Mouse (Mus musculus): ENCODE measurements around the gene Rpain. TPM values are rescaled to one million over a fixed set of nuclear protein-coding genes. Genes with fewer than 3 reads are reported as not detected.

Gene Rpain
- 10 to 100 TPM; 24.9 to 31.5 TPM for total RNA-seq (2021)
- long read RNA-seq, experiment 1, transcript Rpain-201 (7 exons, 1,100 nt) = major isoform, 30 of 46 reads
- long read RNA-seq, experiment 1, partial matches to known transcripts = 0 of 46 reads
- long read RNA-seq, experiment 1, other reads (novel, unspliced or antisense) = 13 of 46 reads
- long read RNA-seq, experiment 2, transcript Rpain-201 (7 exons, 1,100 nt) = major isoform, 7 of 19 reads
- long read RNA-seq, experiment 2, partial matches to known transcripts = 0 of 19 reads
- long read RNA-seq, experiment 2, other reads (novel, unspliced or antisense) = 8 of 19 reads

DNA sequence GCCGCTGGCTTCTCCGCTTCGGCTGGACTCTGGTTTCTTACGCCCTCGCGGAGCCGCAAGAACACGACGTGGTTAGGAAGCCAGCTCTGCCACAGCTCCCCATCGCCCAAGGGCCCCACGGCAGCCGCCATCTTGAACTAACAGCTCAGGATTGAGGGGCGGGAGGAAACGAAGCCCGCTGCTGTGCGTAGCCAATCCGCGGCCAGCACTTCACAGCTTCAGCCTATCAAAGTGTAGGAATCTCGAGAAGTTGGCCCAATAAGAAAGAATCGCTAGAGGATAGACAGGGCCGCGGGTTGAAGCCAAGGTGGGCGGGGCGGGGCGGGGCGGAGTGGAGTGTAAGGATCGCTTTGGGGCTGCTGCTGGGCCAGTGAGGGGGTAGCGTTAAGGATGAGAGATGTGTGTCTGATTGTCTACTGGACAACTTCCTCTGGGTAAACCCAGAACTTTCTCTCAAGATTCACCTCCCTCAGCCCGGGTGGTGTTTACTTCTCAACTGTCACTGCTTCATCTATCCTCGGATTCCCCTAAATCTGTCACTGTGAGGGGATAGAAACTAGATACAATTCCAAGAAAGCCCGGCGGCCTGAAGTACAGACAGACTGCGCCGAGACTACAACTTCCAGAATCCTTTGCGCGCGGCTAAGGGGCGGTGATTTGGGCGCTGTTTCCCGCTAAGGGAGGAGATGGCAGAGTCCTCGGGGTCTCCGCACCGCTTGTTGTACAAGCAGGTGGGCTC is at the start of gene Rpain, which contains the start of gene Nup88:
TSS of gene Rpain (plus strand) at position 393 of the 739 bp plus-strand sequence.
TSS of gene Nup88 (minus strand) at position 153 of the 739 bp plus-strand sequence.
- DNase-seq = peak; percentile 93

DNA sequence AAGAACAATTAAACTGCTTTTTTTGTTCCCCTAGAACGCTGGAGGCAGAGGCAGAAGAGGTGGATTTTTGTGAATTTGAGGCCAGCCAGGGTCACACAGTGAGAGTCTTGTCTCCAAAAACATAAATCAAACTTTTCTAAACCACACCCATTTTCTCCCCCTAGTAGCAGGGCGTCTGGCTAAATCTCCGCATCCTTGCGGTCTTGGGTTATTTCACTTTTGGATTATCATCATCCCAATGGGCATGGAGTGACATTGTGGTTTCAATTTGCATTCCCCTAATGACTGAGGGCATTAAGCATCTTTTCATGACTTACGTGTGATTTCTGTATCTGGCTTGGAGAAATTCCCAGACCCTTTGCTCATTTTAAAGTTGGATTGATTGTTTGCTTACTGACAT is 38.6 kb upstream of the Rpain start:
- DNase-seq = no peak

DNA sequence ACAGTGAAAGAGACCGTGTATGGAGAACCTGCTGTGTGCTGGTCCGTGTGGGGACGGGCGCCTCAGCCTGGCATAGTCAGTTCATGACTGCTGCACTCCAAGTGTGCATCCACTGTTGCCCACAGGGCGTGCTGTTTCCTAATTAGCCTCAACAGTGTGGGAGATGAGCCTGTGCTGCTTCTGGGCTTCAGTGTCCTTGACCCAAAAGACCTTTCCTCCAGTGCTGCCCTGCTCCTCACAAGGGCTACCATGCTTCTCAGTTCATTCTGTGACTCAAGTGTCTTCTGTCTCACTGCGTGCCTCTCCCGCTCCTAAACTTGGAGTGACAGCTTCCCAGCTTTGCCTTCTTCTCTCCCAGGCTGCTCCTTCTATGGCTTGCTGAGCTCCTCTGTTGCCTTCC is 34.7 kb upstream of the Rpain start:
- peak; percentile 20 for DNase-seq

DNA sequence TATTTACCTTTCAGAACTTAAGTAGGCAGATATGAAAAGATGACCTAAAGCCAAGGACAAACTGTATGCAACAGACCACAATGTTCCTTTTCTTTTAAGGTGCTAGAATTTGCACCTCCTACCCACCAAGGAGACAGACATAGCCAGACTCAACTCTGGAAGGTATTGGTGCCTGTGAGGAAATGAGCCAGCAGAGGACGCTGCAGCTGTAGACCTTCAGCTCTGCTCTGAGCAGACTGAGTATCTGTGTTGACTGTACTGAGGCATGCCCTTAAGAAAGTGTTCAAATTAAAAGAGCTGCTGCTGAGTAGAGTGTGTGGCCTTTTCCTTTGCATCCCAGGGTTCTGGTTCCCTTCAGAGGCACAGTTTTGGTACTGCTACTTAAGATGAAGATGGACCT is 27.4 kb upstream of the Rpain start:
- no peak for DNase-seq

- DNase-seq = no peak
These were observed 26.4 kb upstream of the Rpain start for GRCm38 (mm10) chr11:70943651-70944050.

GRCm38 (mm10) chr11:70944935-70945817 is 24.8 kb upstream of the Rpain start:
- no peak for DNase-seq

- DNase-seq = no peak
These were observed 15.3 kb upstream of the Rpain start for GRCm38 (mm10) chr11:70954711-70955110.

- DNase-seq = no peak
These were observed 9.0 kb upstream of the Rpain start for GRCm38 (mm10) chr11:70960786-70961554.

GRCm38 (mm10) chr11:70964222-70964907 is 5.6 kb upstream of the Rpain start:
- DNase-seq = no peak

DNA sequence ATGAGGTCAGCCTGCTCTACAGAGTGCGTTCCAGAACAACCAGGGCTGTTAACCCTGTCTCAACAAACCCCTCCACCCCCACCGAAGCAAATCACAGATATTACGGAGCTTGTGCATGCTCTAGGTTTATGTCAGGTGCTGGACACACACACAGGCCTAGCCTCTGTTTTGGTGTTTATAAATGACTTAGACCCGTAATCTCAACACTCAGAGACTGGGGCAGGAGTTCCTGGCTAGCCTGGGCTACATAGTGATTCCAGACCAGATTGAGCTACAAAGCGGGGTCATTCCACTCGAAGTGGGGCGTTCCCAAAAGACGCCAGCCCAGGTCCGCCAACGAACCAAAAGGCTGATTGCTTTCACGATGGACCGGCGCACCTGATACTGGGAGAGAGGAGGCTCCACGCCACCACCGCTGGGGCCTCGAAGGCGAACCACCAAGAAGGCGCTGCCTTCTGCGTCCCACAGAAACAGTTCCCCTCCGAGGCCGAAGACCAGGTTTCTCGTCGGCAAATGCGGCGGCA is 680 bp upstream of the Rpain start:
- DNase-seq = no peak

- DNase-seq = no peak
These were observed 837 bp downstream of the Rpain start for GRCm38 (mm10) chr11:70970560-70971540.

DNA sequence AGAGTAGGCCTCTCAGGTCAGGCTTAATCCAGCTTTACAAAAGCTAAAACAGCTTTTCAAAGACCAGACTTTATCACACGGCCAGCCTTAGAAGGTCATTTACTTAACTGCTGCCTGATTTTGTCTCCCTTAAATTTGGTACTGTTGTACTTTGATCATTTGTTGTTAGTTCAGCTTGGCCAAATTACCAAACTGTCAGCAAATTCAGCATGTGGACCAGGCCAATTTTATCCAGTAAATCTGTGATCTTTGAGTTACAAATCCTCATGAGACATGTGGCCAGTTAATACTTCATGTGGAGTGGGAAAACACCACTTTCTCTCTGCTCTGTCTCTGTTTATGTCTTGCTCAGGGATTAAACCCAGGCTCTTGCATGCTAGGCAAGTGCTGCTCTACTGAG is 2.6 kb downstream of the Rpain start:
- DNase-seq = no peak

GRCm38 (mm10) chr11:70973947-70974346 is 3.9 kb downstream of the Rpain start:
- no peak for DNase-seq

DNA sequence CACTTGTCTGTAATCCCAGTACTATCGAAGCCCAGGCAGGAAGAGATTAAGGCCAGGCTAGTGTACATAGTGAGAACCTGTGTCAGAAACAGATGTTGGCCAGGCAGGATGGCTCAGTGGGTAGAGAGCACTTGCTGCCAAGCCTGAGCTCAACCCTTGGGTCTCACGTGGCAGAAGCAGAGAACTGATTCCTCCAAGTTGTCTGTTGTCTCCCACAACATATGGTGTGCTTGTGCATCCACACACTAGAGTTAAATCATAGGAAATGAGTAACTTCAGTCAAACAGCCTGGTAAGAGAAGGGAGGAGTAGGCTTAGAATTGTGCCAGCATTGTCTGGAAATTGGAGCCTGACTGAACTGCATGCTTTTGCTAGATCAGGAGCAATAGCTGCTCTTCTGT is 5.2 kb downstream of the Rpain start:
- no peak for DNase-seq

- DNase-seq = no peak
These were observed 7.3 kb downstream of the Rpain start for GRCm38 (mm10) chr11:70977293-70977692.

- no peak for DNase-seq
These were observed 10.2 kb downstream of the Rpain start for GRCm38 (mm10) chr11:70980232-70980631.

DNA sequence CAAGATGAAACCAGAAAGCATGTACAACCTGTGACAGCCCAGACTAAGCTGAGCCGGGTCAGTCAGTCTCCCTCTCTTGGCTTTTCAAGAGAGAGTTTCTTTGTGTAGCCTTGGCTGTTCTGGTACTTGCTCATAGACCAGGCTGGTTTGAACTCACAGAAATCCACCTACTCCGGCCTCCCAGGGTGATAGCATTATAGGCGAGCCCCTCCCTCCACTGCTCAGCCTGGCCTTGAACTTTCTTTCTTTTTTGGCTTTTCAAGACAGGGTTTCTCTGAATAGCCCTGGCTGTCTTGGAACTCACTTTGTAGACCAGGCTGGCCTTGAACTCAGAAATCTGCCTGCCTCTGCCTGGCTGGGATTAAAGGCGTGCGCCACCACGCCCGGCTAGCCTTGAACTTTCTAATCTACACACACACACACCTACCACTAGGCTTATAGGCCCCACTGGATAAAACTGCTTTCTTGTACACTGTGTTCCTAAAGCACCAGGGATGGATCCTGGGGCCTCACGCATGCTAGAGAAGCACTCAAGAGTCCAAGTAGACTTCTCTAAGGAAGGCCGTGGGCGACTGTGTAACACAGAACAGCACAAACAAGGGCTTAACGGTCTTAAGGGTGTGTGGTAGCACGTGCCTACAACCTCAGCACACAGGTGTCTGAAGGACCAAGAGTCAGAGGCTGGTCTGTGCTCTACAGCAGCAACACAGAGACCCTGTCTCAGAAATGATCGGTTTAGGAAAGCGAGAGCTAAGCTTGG is 10.9 kb downstream of the Rpain start:
- no peak for DNase-seq

DNA sequence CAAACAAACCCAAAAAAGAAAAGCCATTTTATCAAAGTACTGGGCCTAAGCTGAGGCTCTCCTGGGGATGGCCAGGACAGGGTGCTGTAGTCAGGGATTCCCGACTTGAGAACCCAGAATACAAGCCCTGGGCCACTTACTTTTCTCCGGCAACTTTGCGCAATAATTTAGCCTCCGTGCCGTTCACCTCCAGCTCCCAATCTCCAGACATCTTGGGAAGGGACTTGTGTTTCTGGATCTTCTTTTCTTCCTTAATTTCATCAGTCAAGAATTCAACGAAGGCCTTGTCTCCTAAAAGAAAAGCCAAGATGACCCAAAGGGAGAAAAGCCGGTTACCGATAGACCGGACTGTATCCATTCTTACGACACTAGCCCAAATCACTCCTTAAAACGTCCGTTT is 12.0 kb downstream of the Rpain start:
- DNase-seq = no peak
